Mouse (Mus musculus): ENCODE measurements around the gene Tsx.
"Not testable (repeated sequence)": the region's sequence is repeated elsewhere in the genome, so short reads cannot be mapped to it uniquely, and the experiment has no call there.

Tsx gene

DNA sequence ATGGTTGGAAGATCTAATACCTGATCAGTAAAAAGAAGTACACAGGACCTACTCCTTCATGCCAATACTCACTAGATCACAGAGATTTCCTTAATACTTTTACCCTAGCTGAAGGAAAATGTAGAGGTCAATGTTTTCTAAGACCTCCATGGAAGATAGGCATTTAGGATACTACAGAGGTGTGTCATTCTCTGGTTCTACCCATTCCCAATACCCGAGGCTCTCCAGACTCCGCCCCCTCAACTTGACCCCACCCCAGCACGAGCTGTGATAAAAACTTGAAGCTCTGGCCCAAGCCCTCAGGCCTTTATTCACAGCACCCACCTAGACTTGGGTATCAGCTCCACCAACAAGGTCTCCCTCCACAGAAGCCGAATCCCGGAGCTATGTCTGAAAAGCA, at the start of gene Tsx:
Gene Tsx (plus strand): TSS at position 301 of the 400 bp plus-strand sequence.
- no peak for DNase-seq (ENCODE audit: low read depth, low spot score)

DNA sequence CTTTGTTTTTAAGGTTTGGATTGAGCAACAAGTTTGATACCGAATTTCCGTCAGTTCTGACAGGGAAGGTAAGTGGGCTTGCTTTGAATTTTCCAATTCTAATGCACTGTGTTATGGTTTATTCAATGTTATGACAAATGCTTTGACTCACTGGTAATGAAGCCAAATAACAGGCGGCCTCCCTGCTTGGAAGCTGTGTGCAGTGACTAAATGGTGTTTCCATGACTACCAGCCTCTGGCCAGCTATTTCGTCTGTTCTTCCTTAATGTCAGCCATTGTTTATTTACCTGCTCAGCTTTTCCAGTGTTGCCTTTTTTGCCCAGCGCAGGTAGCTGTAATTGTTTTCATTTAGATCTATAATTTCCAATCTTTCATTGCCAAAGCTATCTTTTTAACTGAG, 48.1 kb upstream of the Tsx start:
- DNase-seq (ENCODE audit: low read depth, low spot score): no peak

- no peak for DNase-seq (ENCODE audit: low read depth, low spot score)
These were observed 45.6 kb upstream of the Tsx start for GRCm38 (mm10) chrX:103368650-103369049.

DNA sequence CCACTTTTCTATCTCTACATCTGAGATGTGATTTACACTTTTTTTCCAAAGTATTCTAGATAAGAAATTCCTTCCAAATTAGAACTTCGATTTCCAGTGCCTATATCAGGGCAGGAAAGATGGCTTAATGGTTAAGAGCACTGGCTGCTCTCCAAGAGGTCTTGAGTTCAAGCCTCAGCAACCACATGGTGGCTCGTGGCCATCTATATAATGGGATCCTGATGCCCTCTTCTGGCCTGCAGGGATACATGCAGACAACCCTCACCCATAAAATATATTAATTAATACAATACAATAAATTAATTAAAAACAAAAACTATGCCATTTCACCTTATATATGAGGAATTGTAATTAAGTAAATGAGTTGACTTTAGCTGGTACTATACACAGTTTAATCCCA, 43.0 kb upstream of the Tsx start:
- DNase-seq (ENCODE audit: low read depth, low spot score): peak; percentile 53

GRCm38 (mm10) chrX:103371627-103372026, 42.6 kb upstream of the Tsx start:
- peak; percentile 48 for DNase-seq (ENCODE audit: low read depth, low spot score)

DNA sequence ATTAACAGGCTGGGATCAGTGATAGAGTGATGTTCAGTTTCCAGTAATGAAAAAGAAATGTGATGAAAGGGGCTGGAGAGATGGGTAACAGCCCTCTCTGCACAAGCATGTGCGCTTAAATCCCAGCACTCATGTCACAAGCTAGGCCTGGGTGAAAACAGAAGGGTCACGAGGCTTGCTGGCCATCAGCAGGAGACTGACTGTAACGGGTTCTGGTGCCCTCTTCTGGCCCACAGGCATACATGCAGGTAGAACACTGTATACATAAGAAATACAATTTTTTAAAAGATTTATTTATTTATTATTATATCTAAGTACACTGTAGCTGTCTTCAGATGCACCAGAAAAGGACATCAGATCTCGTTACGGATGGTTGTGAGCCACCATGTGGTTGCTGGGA, 40.0 kb upstream of the Tsx start:
- peak; percentile 15 for DNase-seq (ENCODE audit: low read depth, low spot score)

- DNase-seq (ENCODE audit: low read depth, low spot score): peak; percentile 17
These were observed 29.7 kb upstream of the Tsx start for GRCm38 (mm10) chrX:103384528-103384927.

DNA sequence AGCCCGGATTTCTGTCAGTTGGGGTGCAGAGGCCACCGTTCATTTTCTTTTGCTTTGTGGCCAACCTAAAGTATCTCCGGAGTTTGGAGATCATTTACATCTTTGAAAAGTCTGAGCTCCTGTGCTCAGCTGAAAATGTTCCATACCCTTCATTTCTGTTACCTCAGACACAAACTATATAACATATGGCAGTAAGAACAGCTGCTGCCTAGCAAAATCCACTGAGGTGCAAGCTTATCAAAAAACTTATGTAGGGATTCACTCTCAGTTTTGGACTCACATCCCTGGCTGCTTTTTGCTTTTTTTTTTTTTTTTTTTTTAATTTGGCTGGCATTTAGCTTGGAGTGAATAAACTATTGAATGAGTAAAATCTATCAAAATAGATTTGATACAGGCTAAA, 26.1 kb upstream of the Tsx start:
- DNase-seq (ENCODE audit: low read depth, low spot score): no peak

GRCm38 (mm10) chrX:103393841-103394240, 20.4 kb upstream of the Tsx start:
- no peak for DNase-seq (ENCODE audit: low read depth, low spot score)

DNA sequence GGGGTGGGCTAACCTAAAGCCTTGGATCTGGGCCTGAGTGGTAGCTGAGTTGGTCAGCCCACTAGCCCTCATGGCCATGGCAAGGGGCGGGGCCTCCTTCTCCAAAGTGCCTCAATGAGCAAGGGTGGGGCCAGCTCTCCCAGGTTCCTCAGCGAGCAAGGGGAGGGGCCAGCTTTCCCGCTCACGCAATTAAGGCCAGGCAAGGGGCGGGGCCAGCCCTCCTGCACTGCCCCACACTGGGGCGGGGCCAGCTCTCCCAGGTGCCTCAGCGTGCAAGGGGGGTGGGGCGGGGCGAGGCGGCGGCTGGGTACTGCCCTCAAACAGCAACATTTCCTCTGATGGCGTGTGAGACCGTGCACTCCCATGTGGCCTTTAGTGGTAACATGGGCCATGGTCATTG, 9.2 kb upstream of the Tsx start:
- DNase-seq (ENCODE audit: low read depth, low spot score): no peak

DNA sequence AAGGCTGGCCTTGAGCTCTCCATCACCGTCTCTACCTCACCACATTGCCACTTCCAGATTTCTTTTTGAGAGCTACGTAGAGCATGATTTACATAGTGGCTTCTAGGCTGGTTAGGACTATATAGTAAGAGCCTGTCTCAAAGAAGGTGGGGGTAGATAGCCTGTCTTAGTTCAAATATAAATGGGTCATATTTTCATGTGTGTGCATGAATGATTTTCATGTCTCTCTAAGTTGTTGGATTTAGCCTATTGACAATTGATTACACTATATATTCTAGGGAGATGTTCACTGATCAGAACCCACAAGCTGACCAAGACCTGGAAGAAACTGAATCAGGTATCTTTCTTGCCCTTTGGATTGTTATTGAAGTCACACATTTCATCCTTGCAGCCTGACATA, 7.4 kb downstream of the Tsx start, which contains the start of gene Gm26992:
Gene Gm26992 (plus strand): TSS at position 301 of the 400 bp plus-strand sequence.
- no peak for DNase-seq (ENCODE audit: low read depth, low spot score)

GRCm38 (mm10) chrX:103427677-103428076, 13.4 kb downstream of the Tsx start:
- DNase-seq (ENCODE audit: low read depth, low spot score): no peak

GRCm38 (mm10) chrX:103432293-103432692, 18.0 kb downstream of the Tsx start:
- no peak for DNase-seq (ENCODE audit: low read depth, low spot score)

GRCm38 (mm10) chrX:103438023-103438422, 23.8 kb downstream of the Tsx start:
- DNase-seq (ENCODE audit: low read depth, low spot score): no peak

DNA sequence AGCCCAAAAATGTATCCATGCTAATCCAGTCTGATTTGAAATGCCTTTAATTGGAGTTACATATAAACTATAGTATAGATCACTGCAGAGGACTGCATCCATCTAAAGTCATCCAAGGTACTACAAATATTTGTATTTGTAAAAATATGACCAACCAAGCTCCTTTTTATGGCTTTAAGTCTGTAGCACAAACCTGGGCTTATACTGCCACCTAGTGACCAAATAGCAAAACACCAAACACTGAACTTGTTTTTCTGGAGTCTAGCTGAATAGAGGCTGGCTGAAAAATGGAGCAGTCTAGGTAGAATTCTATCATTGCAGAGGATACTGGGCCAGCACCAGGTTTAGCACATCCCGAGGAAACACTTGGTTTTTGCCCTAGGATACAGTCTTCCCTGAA, 26.5 kb downstream of the Tsx start:
- peak; percentile 56 for DNase-seq (ENCODE audit: low read depth, low spot score)

- peak; percentile 55 for DNase-seq (ENCODE audit: low read depth, low spot score)
These were observed 29.5 kb downstream of the Tsx start for GRCm38 (mm10) chrX:103443755-103444154.

DNA sequence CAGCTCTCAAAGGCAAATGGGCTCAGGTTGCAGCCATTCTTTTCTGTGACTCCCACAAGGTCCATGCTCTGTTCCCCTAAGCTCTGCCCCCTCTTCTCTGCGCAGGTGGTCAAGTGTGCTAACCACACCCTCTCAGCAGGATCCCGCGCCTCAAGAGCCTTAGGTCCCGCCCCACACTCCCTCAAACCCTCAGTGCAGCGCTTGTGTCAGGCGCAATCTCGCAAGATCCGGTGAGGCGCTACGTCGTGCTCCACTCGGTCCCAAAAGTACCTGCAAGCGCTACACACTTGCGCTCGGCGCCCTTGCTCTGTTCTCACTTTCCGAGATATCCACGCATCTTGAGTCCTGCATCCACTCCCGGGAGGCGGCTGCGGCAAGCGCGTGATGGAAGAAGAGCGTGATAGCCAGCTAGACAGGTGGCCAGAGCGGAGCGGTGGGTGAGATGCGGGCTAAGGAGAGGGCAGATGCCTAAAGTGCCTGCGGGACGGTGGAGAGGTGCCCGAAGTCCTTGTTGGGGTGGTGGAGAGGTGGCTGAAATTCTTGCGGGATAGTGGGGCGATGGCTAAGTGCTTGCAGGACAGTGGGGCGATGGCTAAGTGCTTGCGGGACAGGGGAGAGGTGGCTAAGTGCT, 33.4 kb downstream of the Tsx start:
- DNase-seq (ENCODE audit: low read depth, low spot score): no peak

- DNase-seq (ENCODE audit: low read depth, low spot score): not testable (repeated sequence)
These were observed 34.2 kb downstream of the Tsx start for GRCm38 (mm10) chrX:103448429-103448828.

DNA sequence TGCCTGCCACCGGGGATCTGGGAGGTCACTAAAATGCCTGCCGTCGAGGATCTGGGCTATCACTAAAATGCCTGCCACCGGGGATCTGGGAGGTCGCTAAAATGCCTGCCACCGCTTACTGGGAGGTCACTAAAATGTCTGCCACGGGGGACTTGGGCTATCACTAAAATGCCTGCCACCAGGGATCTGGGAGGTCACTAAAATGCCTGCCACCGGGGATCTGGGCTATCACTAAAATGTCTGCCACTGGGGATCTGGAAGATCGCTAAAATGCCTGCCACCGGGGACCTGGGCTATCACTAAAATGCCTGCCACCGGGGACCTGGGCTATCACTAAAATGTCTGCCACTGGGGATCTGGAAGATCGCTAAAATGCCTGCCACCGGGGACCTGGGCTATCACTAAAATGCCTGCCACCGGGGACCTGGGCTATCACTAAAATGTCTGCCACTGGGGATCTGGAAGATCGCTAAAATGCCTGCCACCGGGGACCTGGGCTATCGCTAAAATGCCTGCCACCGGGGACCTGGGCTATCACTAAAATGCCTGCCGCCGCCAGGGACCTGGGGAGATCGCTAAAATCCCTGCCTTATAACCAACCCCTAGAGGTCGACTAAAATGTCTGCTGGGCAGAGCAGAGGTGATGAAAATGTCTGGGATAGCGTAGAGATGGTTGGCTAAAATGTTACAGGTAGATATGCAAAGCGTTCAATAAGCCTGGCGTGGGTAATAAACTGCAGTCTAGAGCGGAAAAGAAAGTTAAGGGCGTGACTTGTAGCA, 34.9 kb downstream of the Tsx start:
- not testable (repeated sequence) for DNase-seq (ENCODE audit: low read depth, low spot score)

- no peak for DNase-seq (ENCODE audit: low read depth, low spot score)
These were observed 38.5 kb downstream of the Tsx start for GRCm38 (mm10) chrX:103452815-103453214.

DNA sequence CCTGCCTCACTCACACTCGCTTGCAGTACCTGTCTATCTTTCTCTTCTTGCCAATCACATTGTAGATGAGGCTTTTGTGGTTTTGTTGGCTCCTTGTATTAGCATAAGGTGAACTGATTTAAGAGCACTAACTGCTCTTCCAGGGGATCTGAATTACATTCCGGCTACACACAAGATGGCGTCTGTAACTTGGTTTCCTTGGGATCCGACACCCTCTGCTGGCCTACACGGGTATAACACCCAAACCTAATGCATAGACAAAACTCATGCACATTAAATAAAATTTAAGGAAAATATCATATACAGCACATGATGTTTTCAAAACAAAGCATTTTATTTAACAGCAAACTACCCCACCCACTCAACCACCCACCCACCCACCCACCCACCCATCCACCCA, 45.8 kb downstream of the Tsx start:
- no peak for DNase-seq (ENCODE audit: low read depth, low spot score)

- DNase-seq (ENCODE audit: low read depth, low spot score): no peak
These were observed 54.7 kb downstream of the Tsx start for GRCm38 (mm10) chrX:103468998-103469397.

GRCm38 (mm10) chrX:103472346-103472745, 58.1 kb downstream of the Tsx start:
- DNase-seq (ENCODE audit: low read depth, low spot score): no peak

All from A20 (cell line).